Mouse (Mus musculus): ENCODE results near the gene Tm4sf20. TPM values are rescaled to one million over a fixed set of nuclear protein-coding genes. Genes with fewer than 3 reads are reported as not detected.

Tm4sf20 gene
- not detected in 2 replicates for polyA plus RNA-seq (2015; fragmentation: Nextera tagmentation; extraction: Ambion mirVana)

DNA sequence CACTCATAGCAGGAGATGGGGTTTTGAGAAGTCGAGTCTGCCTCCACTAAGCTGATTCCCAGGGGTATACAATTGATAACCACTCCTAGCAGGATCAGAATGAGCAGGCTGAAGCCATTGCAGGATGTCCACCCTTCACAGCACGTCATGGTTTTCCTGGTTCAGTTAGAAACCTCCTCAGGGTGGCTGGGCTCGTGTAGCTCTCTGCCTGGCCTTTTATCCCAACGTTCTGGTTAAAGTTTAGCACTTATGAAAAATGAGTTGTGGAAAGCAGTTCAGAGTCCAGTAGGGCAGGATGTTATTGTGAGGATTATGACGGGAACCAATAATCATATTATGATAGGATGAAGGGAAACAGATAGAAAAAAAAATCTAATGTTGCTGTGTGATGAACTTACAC is at the start of gene Tm4sf20:
TSS of gene Tm4sf20 (minus strand) at position 193 of the 400 bp plus-strand sequence.
- no peak for ATAC-seq
- 79% methylated on average over 5 of the region's 5 CpGs for WGBS
- Histone ChIP-seq H3K4me2 (ENCODE audit: low read length) (no peak within 1 kb of the TSS), H3K4me1 (replicated peaks; ENCODE audit: control insufficient read depth, insufficient read depth, low read length) (no peaks in the 10 kb centered on the region), H3K4me3 (replicated peaks; ENCODE audit: low read length) (no peak within 1 kb of the TSS), H3K9ac (replicated peaks; ENCODE audit: low read depth, low read length) (no peak within 1 kb of the TSS), H3K36me3 (ENCODE audit: control insufficient read depth, insufficient read depth) (no peaks in the 10 kb centered on the region), H3K27ac (ENCODE audit: low read length) (no peak within 1 kb of the TSS), H3K27me3 (replicated peaks; ENCODE audit: control insufficient read depth, insufficient read depth, low read length) (no peaks in the 10 kb centered on the region), H3K9me3 (ENCODE audit: control insufficient read depth, low read length) (no peaks in the 10 kb centered on the region)

DNA sequence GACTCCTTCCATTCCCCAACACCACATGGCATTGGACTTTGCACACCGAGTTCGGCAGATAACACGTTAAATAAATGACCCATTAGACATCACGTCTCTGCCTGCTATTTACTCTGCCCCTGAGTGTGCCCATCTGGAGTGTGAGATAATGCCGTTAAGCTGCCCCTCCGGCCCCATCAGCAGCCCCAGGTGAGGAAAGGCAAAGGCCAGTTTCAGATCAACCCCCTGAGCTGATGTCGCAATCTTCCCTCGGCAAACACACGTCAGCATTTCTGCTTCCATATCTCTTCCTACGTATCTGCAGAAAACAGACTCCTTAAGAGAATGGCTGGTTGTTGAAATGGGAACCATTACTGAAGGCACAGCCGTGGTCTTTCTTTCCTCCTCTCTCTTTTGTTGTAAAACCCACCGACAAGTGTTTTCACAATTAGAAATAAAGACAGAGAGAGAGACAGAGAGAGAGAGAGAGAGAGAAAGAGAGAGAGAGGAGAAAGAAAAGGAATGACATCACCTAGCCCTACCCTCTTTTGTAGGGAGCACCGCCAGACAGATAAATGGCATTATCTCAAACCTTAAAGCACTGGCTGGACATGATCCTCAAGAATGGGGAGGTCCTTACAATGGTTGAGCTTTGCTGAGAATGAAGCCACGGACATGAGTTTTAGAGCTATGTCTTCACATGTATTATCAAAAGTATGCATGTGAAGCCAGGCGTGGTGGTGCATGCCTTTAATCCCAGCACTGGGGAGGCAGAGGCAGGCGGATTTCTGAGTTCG is 47.9 kb upstream of the Tm4sf20 start:
- WGBS, result 80% methylated on average over 17 of the region's 17 CpGs
- ATAC-seq, result no peak
- H3K27me3 ChIP-seq (replicated peaks; ENCODE audit: control insufficient read depth, insufficient read depth, low read length), result no peaks in the 10 kb centered on the region
- no peaks in the 10 kb centered on the region for H3K9me3 ChIP-seq (ENCODE audit: control insufficient read depth, low read length)
- no peak overlapping the region for H3K4me3 ChIP-seq (replicated peaks; ENCODE audit: low read length)
- no peak overlapping the region for H3K9ac ChIP-seq (replicated peaks; ENCODE audit: low read depth, low read length)
- H3K27ac ChIP-seq (ENCODE audit: low read length), result no peak overlapping the region
- no peaks in the 10 kb centered on the region for H3K36me3 ChIP-seq (ENCODE audit: control insufficient read depth, insufficient read depth)
- H3K4me1 ChIP-seq (replicated peaks; ENCODE audit: control insufficient read depth, insufficient read depth, low read length), result no peaks in the 10 kb centered on the region
- no peak overlapping the region for H3K4me2 ChIP-seq (ENCODE audit: low read length)

DNA sequence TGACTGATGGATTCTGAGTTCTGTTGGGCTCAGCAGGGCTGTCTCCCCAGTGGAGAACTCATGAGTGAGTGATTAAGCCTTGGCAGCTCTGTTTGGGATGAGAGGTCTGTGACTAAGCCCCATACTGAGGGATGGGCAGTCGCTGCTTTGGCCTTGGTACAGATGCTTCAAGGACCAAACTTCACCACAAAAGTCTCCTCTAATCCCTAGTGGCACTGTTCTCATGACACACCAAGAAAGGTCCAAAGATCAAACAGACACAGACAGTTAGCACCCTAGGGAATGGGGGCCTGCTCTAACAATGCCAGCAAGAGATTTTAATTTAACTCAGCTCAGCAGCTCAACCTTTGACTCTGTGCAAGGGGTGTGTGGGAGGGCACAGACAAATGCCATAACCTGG is 43.5 kb upstream of the Tm4sf20 start:
- no peaks in the 10 kb centered on the region for H3K27me3 ChIP-seq (replicated peaks; ENCODE audit: control insufficient read depth, insufficient read depth, low read length)
- no peaks in the 10 kb centered on the region for H3K9me3 ChIP-seq (ENCODE audit: control insufficient read depth, low read length)
- no peak for ATAC-seq
- 83% methylated on average over 1 of the region's 1 CpGs for WGBS
- no peak overlapping the region for H3K27ac ChIP-seq (ENCODE audit: low read length)
- H3K4me3 ChIP-seq (replicated peaks; ENCODE audit: low read length), result no peak overlapping the region
- H3K4me2 ChIP-seq (ENCODE audit: low read length), result no peak overlapping the region
- no peaks in the 10 kb centered on the region for H3K4me1 ChIP-seq (replicated peaks; ENCODE audit: control insufficient read depth, insufficient read depth, low read length)
- H3K9ac ChIP-seq (replicated peaks; ENCODE audit: low read depth, low read length), result no peak overlapping the region
- no peaks in the 10 kb centered on the region for H3K36me3 ChIP-seq (ENCODE audit: control insufficient read depth, insufficient read depth)

- H3K36me3 ChIP-seq (ENCODE audit: control insufficient read depth, insufficient read depth), result no peaks in the 10 kb centered on the region
- no peak overlapping the region for H3K4me3 ChIP-seq (replicated peaks; ENCODE audit: low read length)
- 71% methylated on average over 3 of the region's 3 CpGs for WGBS
- no peaks in the 10 kb centered on the region for H3K27me3 ChIP-seq (replicated peaks; ENCODE audit: control insufficient read depth, insufficient read depth, low read length)
- ATAC-seq, result no peak
- H3K4me1 ChIP-seq (replicated peaks; ENCODE audit: control insufficient read depth, insufficient read depth, low read length), result no peaks in the 10 kb centered on the region
- no peak overlapping the region for H3K27ac ChIP-seq (ENCODE audit: low read length)
- no peaks in the 10 kb centered on the region for H3K9me3 ChIP-seq (ENCODE audit: control insufficient read depth, low read length)
- no peak overlapping the region for H3K9ac ChIP-seq (replicated peaks; ENCODE audit: low read depth, low read length)
- H3K4me2 ChIP-seq (ENCODE audit: low read length), result no peak overlapping the region
Measured at GRCm38 (mm10) chr1:82808564-82808963, 40.3 kb upstream of the Tm4sf20 start.

DNA sequence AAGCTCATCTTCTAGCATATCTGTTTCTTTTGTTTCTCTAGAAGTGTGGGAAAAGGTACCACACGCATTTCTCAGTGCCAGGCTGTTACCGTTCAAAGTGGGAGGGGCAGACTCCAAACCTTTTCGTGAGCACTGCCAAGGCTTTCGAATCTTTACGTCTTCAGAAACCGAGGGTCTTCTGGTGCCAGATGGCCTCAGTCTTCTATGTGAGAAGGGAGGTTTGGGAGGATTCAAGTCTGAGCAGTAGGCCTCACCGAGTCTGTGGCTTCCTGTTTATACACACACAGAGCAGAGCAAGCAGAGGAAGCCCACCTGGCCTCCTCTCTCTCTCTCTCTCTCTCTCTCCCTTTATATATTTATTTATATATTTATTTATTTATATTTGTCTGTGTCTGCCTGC is 38.9 kb upstream of the Tm4sf20 start:
- ATAC-seq, result no peak
- no peak overlapping the region for H3K9ac ChIP-seq (replicated peaks; ENCODE audit: low read depth, low read length)
- no peaks in the 10 kb centered on the region for H3K36me3 ChIP-seq (ENCODE audit: control insufficient read depth, insufficient read depth)
- no peak overlapping the region for H3K4me2 ChIP-seq (ENCODE audit: low read length)
- WGBS, result 52% methylated on average over 7 of the region's 7 CpGs
- H3K9me3 ChIP-seq (ENCODE audit: control insufficient read depth, low read length), result no peaks in the 10 kb centered on the region
- H3K4me1 ChIP-seq (replicated peaks; ENCODE audit: control insufficient read depth, insufficient read depth, low read length), result no peaks in the 10 kb centered on the region
- H3K27ac ChIP-seq (ENCODE audit: low read length), result no peak overlapping the region
- H3K27me3 ChIP-seq (replicated peaks; ENCODE audit: control insufficient read depth, insufficient read depth, low read length), result no peaks in the 10 kb centered on the region
- no peak overlapping the region for H3K4me3 ChIP-seq (replicated peaks; ENCODE audit: low read length)

- no peak for ATAC-seq
- H3K4me1 ChIP-seq (replicated peaks; ENCODE audit: control insufficient read depth, insufficient read depth, low read length), result no peaks in the 10 kb centered on the region
- H3K9me3 ChIP-seq (ENCODE audit: control insufficient read depth, low read length), result no peaks in the 10 kb centered on the region
- H3K27me3 ChIP-seq (replicated peaks; ENCODE audit: control insufficient read depth, insufficient read depth, low read length), result no peaks in the 10 kb centered on the region
- H3K9ac ChIP-seq (replicated peaks; ENCODE audit: low read depth, low read length), result no peak overlapping the region
- 78% methylated on average over 8 of the region's 8 CpGs for WGBS
- H3K27ac ChIP-seq (ENCODE audit: low read length), result no peak overlapping the region
- H3K4me2 ChIP-seq (ENCODE audit: low read length), result no peak overlapping the region
- H3K36me3 ChIP-seq (ENCODE audit: control insufficient read depth, insufficient read depth), result no peaks in the 10 kb centered on the region
- H3K4me3 ChIP-seq (replicated peaks; ENCODE audit: low read length), result no peak overlapping the region
Measured at GRCm38 (mm10) chr1:82806391-82806790, 38.1 kb upstream of the Tm4sf20 start.

DNA sequence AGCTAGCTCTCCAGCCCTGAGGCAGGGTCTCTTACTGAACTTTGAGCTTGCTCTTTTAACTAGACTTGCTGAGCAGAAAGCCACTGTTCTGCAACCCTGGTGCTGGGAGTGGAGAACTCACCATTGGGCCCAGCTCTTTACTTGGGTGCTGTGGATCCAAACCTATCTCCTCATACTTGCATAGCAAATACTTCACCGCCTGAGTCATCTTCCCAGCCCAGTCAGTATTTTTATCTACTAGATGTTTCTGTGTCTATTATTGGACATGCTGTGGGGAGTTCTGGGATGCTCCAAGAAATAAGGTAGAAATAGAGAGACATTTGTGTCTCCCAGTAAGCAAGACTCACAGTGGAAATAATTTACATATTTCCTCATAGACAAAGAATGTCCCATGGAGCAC is 35.8 kb upstream of the Tm4sf20 start:
- H3K36me3 ChIP-seq (ENCODE audit: control insufficient read depth, insufficient read depth), result no peaks in the 10 kb centered on the region
- no peaks in the 10 kb centered on the region for H3K9me3 ChIP-seq (ENCODE audit: control insufficient read depth, low read length)
- no peak overlapping the region for H3K27ac ChIP-seq (ENCODE audit: low read length)
- no peaks in the 10 kb centered on the region for H3K27me3 ChIP-seq (replicated peaks; ENCODE audit: control insufficient read depth, insufficient read depth, low read length)
- H3K4me3 ChIP-seq (replicated peaks; ENCODE audit: low read length), result no peak overlapping the region
- no peak overlapping the region for H3K9ac ChIP-seq (replicated peaks; ENCODE audit: low read depth, low read length)
- H3K4me2 ChIP-seq (ENCODE audit: low read length), result no peak overlapping the region
- H3K4me1 ChIP-seq (replicated peaks; ENCODE audit: control insufficient read depth, insufficient read depth, low read length), result no peaks in the 10 kb centered on the region
- 100% methylated on average over 1 of the region's 1 CpGs for WGBS
- ATAC-seq, result no peak

DNA sequence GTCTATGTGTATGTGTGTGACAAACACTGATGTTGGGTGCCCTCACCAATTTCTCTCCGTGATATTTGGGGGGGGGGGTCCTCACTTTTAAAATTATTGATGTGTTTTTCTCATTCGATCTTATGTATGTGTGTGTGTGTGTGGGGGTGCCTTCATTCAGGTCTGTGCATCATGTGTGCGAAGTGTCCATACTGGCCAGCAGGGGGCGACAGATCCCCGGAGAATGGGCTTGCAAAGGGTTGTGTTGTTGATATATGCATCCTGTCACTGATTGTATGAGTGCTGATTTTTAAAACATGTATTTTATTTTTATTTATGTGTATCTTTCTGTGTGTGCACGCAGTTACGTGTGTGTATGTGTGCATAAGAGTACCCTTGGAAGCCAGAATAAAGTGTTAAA is 35.3 kb upstream of the Tm4sf20 start:
- WGBS, result 78% methylated on average over 7 of the region's 7 CpGs
- no peaks in the 10 kb centered on the region for H3K4me1 ChIP-seq (replicated peaks; ENCODE audit: control insufficient read depth, insufficient read depth, low read length)
- no peaks in the 10 kb centered on the region for H3K27me3 ChIP-seq (replicated peaks; ENCODE audit: control insufficient read depth, insufficient read depth, low read length)
- no peaks in the 10 kb centered on the region for H3K9me3 ChIP-seq (ENCODE audit: control insufficient read depth, low read length)
- H3K4me3 ChIP-seq (replicated peaks; ENCODE audit: low read length), result no peak overlapping the region
- H3K27ac ChIP-seq (ENCODE audit: low read length), result no peak overlapping the region
- no peak for ATAC-seq
- H3K4me2 ChIP-seq (ENCODE audit: low read length), result no peak overlapping the region
- H3K36me3 ChIP-seq (ENCODE audit: control insufficient read depth, insufficient read depth), result no peaks in the 10 kb centered on the region
- H3K9ac ChIP-seq (replicated peaks; ENCODE audit: low read depth, low read length), result no peak overlapping the region

- Histone ChIP-seq H3K9ac (replicated peaks; ENCODE audit: low read depth, low read length) (no peak overlapping the region), H3K9me3 (ENCODE audit: control insufficient read depth, low read length) (no peaks in the 10 kb centered on the region), H3K4me1 (replicated peaks; ENCODE audit: control insufficient read depth, insufficient read depth, low read length) (no peaks in the 10 kb centered on the region), H3K4me2 (ENCODE audit: low read length) (no peak overlapping the region), H3K4me3 (replicated peaks; ENCODE audit: low read length) (no peak overlapping the region), H3K36me3 (ENCODE audit: control insufficient read depth, insufficient read depth) (no peaks in the 10 kb centered on the region), H3K27ac (ENCODE audit: low read length) (no peak overlapping the region), H3K27me3 (replicated peaks; ENCODE audit: control insufficient read depth, insufficient read depth, low read length) (no peaks in the 10 kb centered on the region)
- ATAC-seq, result 0 out of 2 replicates have a peak, but pooled peaks have one; percentile 37
- WGBS, result 68% methylated on average over 12 of the region's 12 CpGs
Measured at GRCm38 (mm10) chr1:82801105-82801783, 33.0 kb upstream of the Tm4sf20 start.

Measured in forebrain, embryonic 16.5 days (tissue).